Mouse (Mus musculus) limb, embryonic 14.5 days (tissue): Measurements from ENCODE around the gene Ces1f. TPM values are rescaled to one million over a fixed set of nuclear protein-coding genes. Genes with fewer than 3 reads are reported as not detected.

Source experiments
- ATAC-seq: fragments of 200-750 bp; cut with Nextera tagmentation; 2 replicates; pipeline ENCODE4 v1.8.0; 2017; ENCODE audit warnings: low read depth, moderate number of reproducible peaks, moderate TSS enrichment; ENCODE audit not compliant: low FRiP score
- DNase-seq: peaks from one replicate; pipeline ENCODE4 v3.0.0-alpha.2; 2015; ENCODE audit warnings: low spot score
- H3K27ac ChIP-seq: fragments of 300-500 bp; sonication (generic); replicated peaks from 2 replicates; pipeline ENCODE4 v1.5.1; 2014; ENCODE audit warnings: low read depth, mild to moderate bottlenecking, low read length, moderate library complexity, mixed read lengths
- H3K27me3 ChIP-seq: fragments of 300-500 bp; sonication (generic); 2 replicates; pipeline ENCODE4 v1.6.1; 2014; ENCODE audit warnings: low read length, mixed read lengths; ENCODE audit not compliant: control insufficient read depth, insufficient read depth
- H3K36me3 ChIP-seq: fragments of 300-500 bp; sonication (generic); 2 replicates; pipeline ENCODE4 v1.6.1; 2014; ENCODE audit warnings: mild to moderate bottlenecking, low read length, moderate library complexity, mixed read lengths; ENCODE audit not compliant: control insufficient read depth, insufficient read depth
- H3K4me1 ChIP-seq: fragments of 300-500 bp; sonication (generic); 2 replicates; pipeline ENCODE4 v1.6.1; 2014; ENCODE audit warnings: antibody characterized with exemption, low read length, mixed read lengths; ENCODE audit not compliant: control insufficient read depth, insufficient read depth
- H3K4me2 ChIP-seq: fragments of 300-500 bp; sonication (generic); replicated peaks from 2 replicates; pipeline ENCODE4 v1.6.1; 2014; ENCODE audit warnings: low read depth, mild to moderate bottlenecking, low read length, moderate library complexity; ENCODE audit not compliant: severe bottlenecking
- H3K4me3 ChIP-seq: fragments of 300-500 bp; sonication (generic); replicated peaks from 2 replicates; pipeline ENCODE4 v1.5.1; 2014; ENCODE audit warnings: low read length
- H3K9ac ChIP-seq: fragments of 300-500 bp; sonication (generic); 2 replicates; pipeline ENCODE4 v1.6.1; 2014; ENCODE audit warnings: mild to moderate bottlenecking, low read depth, low read length, moderate library complexity; ENCODE audit not compliant: severe bottlenecking
- H3K9me3 ChIP-seq: fragments of 300-500 bp; sonication (generic); 2 replicates; pipeline ENCODE4 v1.6.1; 2016; ENCODE audit warnings: low read length; ENCODE audit not compliant: control insufficient read depth
- POLR2A ChIP-seq: fragments of 200-500 bp; IDR thresholded peaks from 2 replicates; pipeline ENCODE4 v1.8.0; 2012; ENCODE audit warnings: inconsistent platforms, mild to moderate bottlenecking, moderate library complexity, borderline replicate concordance; ENCODE audit not compliant: insufficient read depth, insufficient read length; ENCODE audit errors: extremely low read depth
- WGBS: fragments of 180-500 bp; shearing (Covaris S2); extraction: QIAGEN DNeasy Blood & Tissue Kit; methylation state at CpG from one replicate; pipeline ENCODE4 v1.1.7; 2014; 5-methylcytosine and 5-hydroxymethylcytosine counted together
- polyA plus RNA-seq, 2 experiments: library from polyadenylated mRNA; depleted of rRNA in 1 of 2; stranded (reverse) in 1 of 2; unstranded in 1 of 2; fragments of >200 nt; fragmentation: Nextera tagmentation in 1 of 2; extraction: Ambion mirVana in 1 of 2; gene quantifications; 2 replicates each; pipeline versions ENCODE4 v1.2.1 to v1.2.3; 2012 to 2014

The Ces1f gene
- polyA plus RNA-seq, 2 experiments: 0.09 TPM; not detected in 1

DNA sequence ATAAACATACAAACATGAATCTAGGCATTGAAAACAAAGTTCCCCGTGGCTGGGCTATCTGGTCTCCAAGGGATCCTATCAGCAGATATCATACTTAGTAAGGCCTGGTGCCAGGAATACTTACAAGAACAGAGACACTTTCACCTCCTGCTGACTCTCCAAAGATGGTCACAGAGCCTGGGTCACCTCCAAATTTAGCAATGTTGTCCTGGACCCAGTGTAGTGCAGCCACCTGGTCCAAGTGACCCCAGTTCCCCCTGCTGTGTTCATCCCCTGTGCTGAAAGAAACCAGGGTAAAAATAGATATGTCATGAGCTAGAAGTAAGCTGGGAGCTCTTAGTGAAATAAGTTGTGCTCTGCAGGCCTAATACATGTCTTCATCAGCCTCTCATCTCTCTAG, 62.2 kb downstream of the Ces1f start:
- H3K9me3 ChIP-seq: no peaks in the 10 kb centered on the region
- DNase-seq (no peak), ATAC-seq (no peak)
- H3K4me3 ChIP-seq: no peak overlapping the region
- WGBS: 65% methylated on average over 1 of the region's 1 CpGs
- H3K4me1 ChIP-seq: no peaks in the 10 kb centered on the region
- H3K9ac ChIP-seq: no peak overlapping the region
- H3K4me2 ChIP-seq: no peak overlapping the region
- H3K27me3 ChIP-seq: no peaks in the 10 kb centered on the region
- H3K36me3 ChIP-seq: no peaks in the 10 kb centered on the region
- H3K27ac ChIP-seq: no peak overlapping the region
- no peak for TF ChIP-seq POLR2A

DNA sequence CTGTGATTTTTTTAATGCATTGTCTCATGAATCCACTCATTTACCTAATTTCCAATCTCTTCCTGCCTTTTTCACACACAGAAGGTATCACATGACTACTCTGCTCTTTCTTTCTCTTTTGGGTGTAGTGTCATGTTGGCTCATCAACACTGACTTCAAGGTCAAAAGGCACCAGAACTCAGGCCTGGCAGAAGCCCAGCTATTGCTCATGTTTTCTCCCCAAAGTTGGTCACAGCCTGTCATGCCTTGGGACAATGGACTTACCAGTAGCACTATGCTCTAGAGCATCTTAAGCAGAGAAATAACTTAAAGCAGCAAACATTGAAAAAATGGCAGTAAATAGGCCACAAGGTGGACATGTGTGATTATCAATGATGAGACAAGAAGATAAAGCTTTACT, 68.5 kb downstream of the Ces1f start:
- ATAC-seq (no peak), DNase-seq (no peak)
- H3K4me2 ChIP-seq: no peak overlapping the region
- no peak for TF ChIP-seq POLR2A
- H3K36me3 ChIP-seq: no peaks in the 10 kb centered on the region
- H3K27ac ChIP-seq: no peak overlapping the region
- no peak overlapping the region for H3K9ac ChIP-seq
- no peaks in the 10 kb centered on the region for H3K27me3 ChIP-seq
- H3K4me3 ChIP-seq: no peak overlapping the region
- no peaks in the 10 kb centered on the region for H3K9me3 ChIP-seq
- H3K4me1 ChIP-seq: no peaks in the 10 kb centered on the region

Other genes starting within 250 kb of the Ces1f start
- gene Ces1a, start 231.6 kb downstream of the Ces1f start, polyA plus RNA-seq (2012; rRNA removed): 0.04 TPM in 1 of 2 replicates, not detected in the other
- not detected in 2 replicates for gene Ces1a, start 231.6 kb downstream of the Ces1f start, polyA plus RNA-seq (2014; fragmentation: Nextera tagmentation; extraction: Ambion mirVana)
- not detected in 2 replicates for gene Ces1b, start 199.7 kb downstream of the Ces1f start, polyA plus RNA-seq (2012; rRNA removed)
- gene Ces1b, start 199.7 kb downstream of the Ces1f start, polyA plus RNA-seq (2014; fragmentation: Nextera tagmentation; extraction: Ambion mirVana): not detected in 2 replicates
- gene Ces1c, start 148.5 kb downstream of the Ces1f start, polyA plus RNA-seq (2012; rRNA removed): not detected in 2 replicates
- not detected in 2 replicates for gene Ces1c, start 148.5 kb downstream of the Ces1f start, polyA plus RNA-seq (2014; fragmentation: Nextera tagmentation; extraction: Ambion mirVana)
- 0.17 and 0.20 TPM in 2 replicates for gene Ces1d, start 81.9 kb downstream of the Ces1f start, polyA plus RNA-seq (2012; rRNA removed)
- gene Ces1d, start 81.9 kb downstream of the Ces1f start, polyA plus RNA-seq (2014; fragmentation: Nextera tagmentation; extraction: Ambion mirVana): 0.48 TPM in 1 of 2 replicates, not detected in the other
- not detected in 2 replicates for gene Ces1e, start 50.1 kb downstream of the Ces1f start, polyA plus RNA-seq (2012; rRNA removed)
- not detected in 2 replicates for gene Ces1e, start 50.1 kb downstream of the Ces1f start, polyA plus RNA-seq (2014; fragmentation: Nextera tagmentation; extraction: Ambion mirVana)
- not detected in 2 replicates for gene Ces1g, start 57.6 kb upstream of the Ces1f start, polyA plus RNA-seq (2012; rRNA removed)
- not detected in 2 replicates for gene Ces1g, start 57.6 kb upstream of the Ces1f start, polyA plus RNA-seq (2014; fragmentation: Nextera tagmentation; extraction: Ambion mirVana)
- gene Ces1h, start 100.0 kb upstream of the Ces1f start, polyA plus RNA-seq (2012; rRNA removed): not detected in 2 replicates
- not detected in 2 replicates for gene Ces1h, start 100.0 kb upstream of the Ces1f start, polyA plus RNA-seq (2014; fragmentation: Nextera tagmentation; extraction: Ambion mirVana)